Mouse (Mus musculus): ENCODE measurements around the gene Sel1l. TPM values are rescaled to one million over a fixed set of nuclear protein-coding genes. Genes with fewer than 3 reads are reported as not detected.
A peak's percentile ranks its signal among the peaks of the same experiment; 100 is the strongest.

Gene Sel1l
- polyA plus RNA-seq, 1 experiment from 2014 or later = 39.5 TPM

- Histone ChIP-seq H3K4me1 (peaks cover 57% of the 10 kb centered on the region), H3K27ac (no peak overlapping the region), H3K4me2 (no peak overlapping the region), H3K4me3 (no peak overlapping the region), H3K9ac (no peak overlapping the region), H3K36me3 (no peaks in the 10 kb centered on the region), H3K27me3 (replicated peaks) (0 out of 2 replicates have a peak, but pooled peaks cover 2% of the 10 kb centered on the region), H3K9me3 (replicated peaks) (no peaks in the 10 kb centered on the region)
- no peak for ATAC-seq
- WGBS (ENCODE audit: insufficient replicate concordance) = 77% methylated on average over 2 of the region's 2 CpGs
These were observed 80.1 kb downstream of the Sel1l start for GRCm38 (mm10) chr12:91768871-91769270.

- Histone ChIP-seq H3K27ac (no peak overlapping the region), H3K4me3 (no peak overlapping the region), H3K36me3 (no peaks in the 10 kb centered on the region), H3K4me2 (no peak overlapping the region), H3K4me1 (peaks cover 61% of the 10 kb centered on the region), H3K9ac (no peak overlapping the region), H3K9me3 (replicated peaks) (no peaks in the 10 kb centered on the region), H3K27me3 (replicated peaks) (0 out of 2 replicates have a peak, but pooled peaks cover 2% of the 10 kb centered on the region)
- no peak for ATAC-seq
- WGBS (ENCODE audit: insufficient replicate concordance) = 76% methylated on average over 6 of the region's 6 CpGs
These were observed 80.8 kb downstream of the Sel1l start for GRCm38 (mm10) chr12:91768176-91768575.

DNA sequence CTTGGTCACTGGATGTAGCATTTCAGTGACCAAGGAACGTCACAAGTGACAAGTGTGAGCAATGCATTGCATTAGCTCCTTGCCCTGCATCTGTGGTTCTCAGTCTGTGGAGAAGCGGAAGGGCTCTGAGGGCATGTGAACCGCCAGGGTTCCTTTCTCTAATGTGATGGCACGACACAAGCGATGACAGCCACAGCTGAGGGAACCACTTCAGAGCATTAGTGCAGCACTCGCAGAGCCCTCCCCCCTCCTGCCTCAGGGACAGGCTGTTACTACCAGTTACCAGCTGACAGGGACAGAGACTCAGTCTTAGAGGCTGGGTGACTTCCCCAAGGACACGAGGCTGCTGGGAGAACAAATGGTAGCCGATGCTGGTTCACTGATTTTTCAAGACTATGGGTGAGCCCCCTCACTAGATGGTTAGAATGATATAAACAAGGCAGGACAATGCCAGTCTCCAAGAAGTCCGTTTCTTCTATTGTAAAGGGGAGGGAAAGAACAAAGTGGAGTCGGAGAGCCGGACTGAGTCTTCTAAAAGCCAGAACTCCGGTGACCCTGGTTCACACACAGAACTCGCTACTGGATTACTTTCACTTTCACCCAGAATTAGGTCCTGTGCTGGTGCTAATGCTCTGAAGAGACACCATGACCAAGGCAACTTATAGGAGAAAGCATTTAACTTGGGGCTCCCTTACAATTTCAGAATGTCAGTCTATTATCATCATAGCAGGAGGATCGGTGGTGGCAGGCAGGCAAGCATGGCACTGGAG is 82.4 kb downstream of the Sel1l start:
- H3K9ac ChIP-seq = peak overlapping the region; percentile 39; the same call in 1 of the 2 replicates
- no peaks in the 10 kb centered on the region for H3K9me3 ChIP-seq (replicated peaks)
- H3K4me1 ChIP-seq = peaks cover 54% of the 10 kb centered on the region
- H3K4me3 ChIP-seq = peak overlapping the region; percentile 23
- H3K36me3 ChIP-seq = no peaks in the 10 kb centered on the region
- WGBS (ENCODE audit: insufficient replicate concordance) = 42% methylated on average over 14 of the region's 14 CpGs
- 0 out of 2 replicates have a peak, but pooled peaks cover 2% of the 10 kb centered on the region for H3K27me3 ChIP-seq (replicated peaks)
- H3K27ac ChIP-seq = no peak overlapping the region
- H3K4me2 ChIP-seq = peak overlapping the region; percentile 53
- peak; percentile 53 for ATAC-seq

- Histone ChIP-seq H3K9me3 (replicated peaks) (no peaks in the 10 kb centered on the region), H3K9ac (peak overlapping the region; percentile 32), H3K4me3 (peak overlapping the region; percentile 18; the same call in 1 of the 2 replicates), H3K36me3 (no peaks in the 10 kb centered on the region), H3K27me3 (replicated peaks) (0 out of 2 replicates have a peak, but pooled peaks cover 2% of the 10 kb centered on the region), H3K4me1 (peaks cover 51% of the 10 kb centered on the region), H3K4me2 (peak overlapping the region; percentile 53), H3K27ac (peak overlapping the region; percentile 30; the same call in 1 of the 2 replicates)
- 22% methylated on average over 13 of the region's 13 CpGs for WGBS (ENCODE audit: insufficient replicate concordance)
- no peak for ATAC-seq
These were observed 83.5 kb downstream of the Sel1l start for GRCm38 (mm10) chr12:91765504-91765903.

DNA sequence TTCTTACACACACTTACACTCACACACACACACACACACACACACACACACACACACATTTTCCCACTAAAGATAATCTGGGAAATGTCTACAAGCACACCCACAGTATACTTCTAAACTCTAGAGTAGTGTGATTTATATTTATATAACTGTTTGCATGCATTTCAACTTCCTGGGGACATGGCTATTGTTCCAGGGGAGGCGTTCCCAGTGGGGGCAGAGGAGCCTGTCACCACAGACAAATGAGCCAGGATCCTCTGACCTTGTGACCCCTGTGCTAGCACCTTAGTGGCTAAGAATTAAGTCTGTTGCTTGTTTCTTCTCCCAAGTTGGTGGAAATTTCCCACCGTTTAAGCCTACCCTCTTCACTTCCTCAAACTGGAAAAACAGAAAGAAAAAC is 83.9 kb downstream of the Sel1l start:
- Histone ChIP-seq H3K4me2 (peak overlapping the region; percentile 53), H3K4me1 (peaks cover 48% of the 10 kb centered on the region), H3K9ac (peak overlapping the region; percentile 32), H3K36me3 (no peaks in the 10 kb centered on the region), H3K4me3 (no peak overlapping the region), H3K27ac (peak overlapping the region; percentile 30; the same call in 1 of the 2 replicates), H3K27me3 (replicated peaks) (0 out of 2 replicates have a peak, but pooled peaks cover 2% of the 10 kb centered on the region), H3K9me3 (replicated peaks) (no peaks in the 10 kb centered on the region)
- no peak for ATAC-seq
- 10% methylated on average over 2 of the region's 2 CpGs for WGBS (ENCODE audit: insufficient replicate concordance)

DNA sequence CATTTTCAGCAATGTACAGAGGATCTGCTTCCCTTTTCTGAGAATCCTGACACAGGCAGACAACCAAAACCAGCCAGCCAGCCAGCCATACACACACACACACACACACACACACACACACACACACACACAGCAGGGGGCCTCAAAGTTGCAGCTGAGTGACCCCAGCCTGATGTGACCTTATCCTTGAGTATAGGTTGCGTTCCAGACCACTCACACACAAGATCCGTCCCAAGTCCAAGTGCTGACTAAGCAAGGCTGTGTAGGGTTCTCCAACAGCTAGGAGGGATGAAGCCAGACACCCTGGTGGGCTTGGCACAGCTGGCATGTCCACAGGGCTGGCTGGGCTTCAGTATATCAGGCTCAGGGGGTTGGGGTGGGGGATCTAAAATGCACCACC is 84.5 kb downstream of the Sel1l start:
- H3K4me2 ChIP-seq = peak overlapping the region; percentile 53; the same call in 1 of the 2 replicates
- H3K9ac ChIP-seq = 0 out of 2 replicates have a peak overlapping the region, but pooled peaks have one; percentile 39
- no peaks in the 10 kb centered on the region for H3K9me3 ChIP-seq (replicated peaks)
- no peak for ATAC-seq
- no peak overlapping the region for H3K4me3 ChIP-seq
- 34% methylated on average over 2 of the region's 2 CpGs for WGBS (ENCODE audit: insufficient replicate concordance)
- H3K27ac ChIP-seq = peak overlapping the region; percentile 39; the same call in 1 of the 2 replicates
- no peaks in the 10 kb centered on the region for H3K36me3 ChIP-seq
- 0 out of 2 replicates have a peak, but pooled peaks cover 2% of the 10 kb centered on the region for H3K27me3 ChIP-seq (replicated peaks)
- H3K4me1 ChIP-seq = peaks cover 47% of the 10 kb centered on the region

- Histone ChIP-seq H3K27me3 (replicated peaks) (no peaks in the 10 kb centered on the region), H3K9ac (no peak overlapping the region), H3K9me3 (replicated peaks) (no peaks in the 10 kb centered on the region), H3K4me3 (no peak overlapping the region), H3K36me3 (no peaks in the 10 kb centered on the region), H3K4me1 (peaks cover 65% of the 10 kb centered on the region), H3K27ac (no peak overlapping the region), H3K4me2 (no peak overlapping the region)
- WGBS (ENCODE audit: insufficient replicate concordance) = 83% methylated on average over 3 of the region's 3 CpGs
- ATAC-seq = no peak
These were observed 89.1 kb downstream of the Sel1l start for GRCm38 (mm10) chr12:91759836-91760235.

DNA sequence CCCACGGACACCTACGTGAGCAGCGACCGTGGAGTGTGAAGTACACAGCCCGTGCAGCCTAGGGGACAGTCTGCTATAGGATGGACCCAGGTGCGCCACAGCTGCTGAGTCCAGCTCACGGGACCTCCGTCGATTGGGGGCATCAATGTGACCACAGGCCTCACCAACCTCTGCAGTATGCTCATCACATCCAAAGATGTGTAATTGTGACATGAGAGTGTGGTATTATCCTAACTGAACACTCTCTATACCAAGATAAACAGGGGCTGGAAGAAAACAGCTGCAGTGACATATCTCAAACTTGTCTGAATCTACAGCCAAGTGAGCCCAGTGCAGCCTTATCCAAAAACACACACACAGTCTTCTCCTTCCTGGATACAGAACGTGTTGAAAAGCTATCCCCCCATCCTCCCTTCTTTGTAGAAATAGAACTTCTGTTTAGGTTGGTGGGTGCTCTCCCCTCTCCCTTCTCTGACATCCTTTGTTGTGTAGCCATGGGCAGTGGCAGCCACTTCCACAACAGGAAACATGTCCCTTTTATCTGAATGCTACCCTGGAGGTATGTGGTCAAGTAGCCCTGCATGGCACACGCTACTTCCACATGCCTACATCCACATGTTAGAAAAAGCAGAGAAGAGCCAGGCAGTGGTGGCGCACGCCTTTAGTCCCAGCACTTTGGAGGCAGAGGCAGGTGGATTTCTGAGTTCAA is 90.9 kb downstream of the Sel1l start:
- Histone ChIP-seq H3K27ac (peak overlapping the region; percentile 72), H3K36me3 (no peaks in the 10 kb centered on the region), H3K4me3 (no peak overlapping the region), H3K9ac (peak overlapping the region; percentile 52), H3K9me3 (replicated peaks) (no peaks in the 10 kb centered on the region), H3K4me1 (peaks cover 49% of the 10 kb centered on the region), H3K4me2 (peak overlapping the region; percentile 56), H3K27me3 (replicated peaks) (no peaks in the 10 kb centered on the region)
- ATAC-seq = peak; percentile 96
- 17% methylated on average over 13 of the region's 13 CpGs for WGBS (ENCODE audit: insufficient replicate concordance)

GRCm38 (mm10) chr12:91756562-91757166 is 92.3 kb downstream of the Sel1l start:
- no peak overlapping the region for H3K4me3 ChIP-seq
- no peaks in the 10 kb centered on the region for H3K36me3 ChIP-seq
- no peak for ATAC-seq
- WGBS (ENCODE audit: insufficient replicate concordance) = 19% methylated on average over 5 of the region's 5 CpGs
- no peaks in the 10 kb centered on the region for H3K27me3 ChIP-seq (replicated peaks)
- no peak overlapping the region for H3K9ac ChIP-seq
- H3K27ac ChIP-seq = peak overlapping the region; percentile 56; the same call in 1 of the 2 replicates
- H3K4me2 ChIP-seq = peak overlapping the region; percentile 40
- no peaks in the 10 kb centered on the region for H3K9me3 ChIP-seq (replicated peaks)
- H3K4me1 ChIP-seq = peaks cover 61% of the 10 kb centered on the region
